Mouse (Mus musculus): ENCODE measurements at regions not wholly inside any gene's neighbourhood (a gene's known extent, or its start where the extent isn't known, plus 50 kb on each side); places are given as distances from the start of the nearest gene placed in this dataset.

GRCm38 (mm10) chr9:61633936-61634335 is 261.8 kb downstream of the Tle3 start:
- no peak for DNase-seq (ENCODE audit: low read depth, low spot score)

- no peak for DNase-seq (ENCODE audit: low read depth, low spot score)
Measured at GRCm38 (mm10) chr9:61632602-61633001, 260.4 kb downstream of the Tle3 start.

- no peak for DNase-seq (ENCODE audit: low read depth, low spot score)
Measured at GRCm38 (mm10) chr9:61631097-61631496, 258.9 kb downstream of the Tle3 start.

- DNase-seq (ENCODE audit: low read depth, low spot score): no peak
Measured at GRCm38 (mm10) chr9:61627801-61628574, 255.8 kb downstream of the Tle3 start.

- DNase-seq (ENCODE audit: low read depth, low spot score): no peak
Measured at GRCm38 (mm10) chr9:61622933-61623332, 250.8 kb downstream of the Tle3 start.

- no peak for DNase-seq (ENCODE audit: low read depth, low spot score)
Measured at GRCm38 (mm10) chr9:61621939-61622338, 249.8 kb downstream of the Tle3 start.

- no peak for DNase-seq (ENCODE audit: low read depth, low spot score)
Measured at GRCm38 (mm10) chr9:61620786-61621185, 248.6 kb downstream of the Tle3 start.

GRCm38 (mm10) chr9:61620105-61620504 is 247.9 kb downstream of the Tle3 start:
- DNase-seq (ENCODE audit: low read depth, low spot score): peak; percentile 42

GRCm38 (mm10) chr9:61618510-61619249 is 246.5 kb downstream of the Tle3 start:
- peak; percentile 87 for DNase-seq (ENCODE audit: low read depth, low spot score)

GRCm38 (mm10) chr9:61617979-61618378 is 245.8 kb downstream of the Tle3 start:
- DNase-seq (ENCODE audit: low read depth, low spot score): peak; percentile 30

- no peak for DNase-seq (ENCODE audit: low read depth, low spot score)
Measured at GRCm38 (mm10) chr9:61615556-61615955, 243.4 kb downstream of the Tle3 start.

- no peak for DNase-seq (ENCODE audit: low read depth, low spot score)
Measured at GRCm38 (mm10) chr9:61607576-61607975, 235.4 kb downstream of the Tle3 start.

- DNase-seq (ENCODE audit: low read depth, low spot score): no peak
Measured at GRCm38 (mm10) chr9:61602353-61602978, 230.3 kb downstream of the Tle3 start.

- no peak for DNase-seq (ENCODE audit: low read depth, low spot score)
Measured at GRCm38 (mm10) chr9:61601911-61602310, 229.7 kb downstream of the Tle3 start.

- DNase-seq (ENCODE audit: low read depth, low spot score): no peak
Measured at GRCm38 (mm10) chr9:61597287-61597686, 225.1 kb downstream of the Tle3 start.

GRCm38 (mm10) chr9:61596410-61597108 is 224.4 kb downstream of the Tle3 start:
- no peak for DNase-seq (ENCODE audit: low read depth, low spot score)

GRCm38 (mm10) chr9:61595170-61595967 is 223.2 kb downstream of the Tle3 start:
- no peak for DNase-seq (ENCODE audit: low read depth, low spot score)

GRCm38 (mm10) chr9:61593991-61594390 is 221.8 kb downstream of the Tle3 start:
- no peak for DNase-seq (ENCODE audit: low read depth, low spot score)

- DNase-seq (ENCODE audit: low read depth, low spot score): no peak
Measured at GRCm38 (mm10) chr9:61589727-61590299, 217.6 kb downstream of the Tle3 start.

- no peak for DNase-seq (ENCODE audit: low read depth, low spot score)
Measured at GRCm38 (mm10) chr9:61583281-61584072, 211.3 kb downstream of the Tle3 start.
